Mouse (Mus musculus): ENCODE data around the gene Prtn3.

DNA sequence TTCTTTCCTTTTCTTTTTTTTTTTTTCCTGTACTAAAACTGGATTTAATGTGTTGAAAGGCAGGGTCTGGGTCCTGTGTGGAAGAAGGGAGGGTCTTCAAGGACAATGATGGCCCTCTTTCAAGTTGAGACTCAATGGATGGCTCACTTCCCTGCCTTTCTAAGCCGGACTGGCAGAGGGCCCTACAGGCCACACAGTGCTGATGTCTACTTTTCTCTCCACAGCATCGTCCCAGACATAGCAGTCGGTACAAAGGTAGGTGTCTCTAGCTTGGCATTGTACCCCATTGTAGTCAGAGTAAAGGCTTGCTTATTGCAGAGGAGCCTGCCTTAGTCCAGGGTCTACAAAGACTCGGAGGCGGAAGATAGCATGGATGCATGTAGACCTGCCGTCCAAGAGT is 18.0 kb upstream of the Prtn3 start:
- TF ChIP-seq HCFC1 (IDR thresholded peaks at IDR 0.05; ENCODE audit: borderline replicate concordance, insufficient read depth, low read length): no peak
- TF ChIP-seq ZNF384 (IDR thresholded peaks at IDR 0.05; ENCODE audit: low read depth, low read length): no peak
- no peak for TF ChIP-seq ZC3H11A (IDR thresholded peaks at IDR 0.05; ENCODE audit: borderline replicate concordance, low read depth, low read length)
- TF ChIP-seq CHD2 (IDR thresholded peaks at IDR 0.05; ENCODE audit: low read depth, low read length): no peak

Data from ES-E14 (cell line).